Mouse (Mus musculus) lung, adult 10 weeks (tissue): ENCODE data around the gene Zbtb4. TPM values are rescaled to one million over a fixed set of nuclear protein-coding genes. Genes with fewer than 3 reads are reported as not detected.

Source experiments
- polyA plus RNA-seq: library from polyadenylated mRNA; stranded (reverse); fragments of 350-450 nt; fragmentation: Illumina TruSeq; extraction: RNeasy Lipid Tissue Mini Kit (QIAGEN cat#74804); gene quantifications from one replicate; pipeline ENCODE4 v1.2.3, GENCODE M21; 2014; ENCODE audit warnings: low read depth, low replicate concordance; ENCODE audit not compliant: insufficient read depth

The Zbtb4 gene
- polyA plus RNA-seq: 25.6 TPM

GRCm38 (mm10) chr11:69765221-69766125 is at the start of gene Zbtb4:
Gene Zbtb4, plus strand, starts transcription at chr11:69765912.

GRCm38 (mm10) chr11:69758478-69758970 is 7.2 kb upstream of the Zbtb4 start, which contains the start of gene Polr2a:
Gene Polr2a, minus strand, starts transcription at chr11:69758637.

DNA sequence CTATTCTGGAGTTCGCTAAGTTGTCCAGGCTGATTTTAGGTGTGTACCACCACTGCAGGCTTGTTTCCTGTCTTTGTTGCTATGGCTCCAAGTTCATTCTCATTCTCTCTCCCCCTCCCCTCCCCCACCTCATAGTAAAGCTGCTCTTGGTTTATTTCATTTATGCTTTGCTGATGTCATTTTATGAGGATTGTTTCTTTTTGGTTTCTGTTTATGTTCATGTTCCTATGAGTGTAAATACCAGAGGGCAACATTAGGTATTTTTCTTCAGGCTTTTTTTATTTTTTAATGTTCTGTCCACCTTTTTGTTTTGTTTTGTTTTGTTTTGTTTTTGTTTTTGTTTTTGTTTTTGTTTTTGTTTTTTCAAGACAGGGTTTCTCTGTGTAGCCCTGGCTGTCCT is 3.8 kb upstream of the Zbtb4 start, which contains the start of gene Slc35g3:
Gene Slc35g3 (minus strand): TSS at position 101 of the 400 bp plus-strand sequence.

GRCm38 (mm10) chr11:69795168-69795982 is 29.7 kb downstream of the Zbtb4 start, which contains the start of gene Chrnb1:
Gene Chrnb1, minus strand, starts transcription at chr11:69795943.

GRCm38 (mm10) chr11:69801379-69801977 is 35.8 kb downstream of the Zbtb4 start, which contains the start of gene Fgf11:
Gene Fgf11, minus strand, starts transcription at chr11:69801857.

DNA sequence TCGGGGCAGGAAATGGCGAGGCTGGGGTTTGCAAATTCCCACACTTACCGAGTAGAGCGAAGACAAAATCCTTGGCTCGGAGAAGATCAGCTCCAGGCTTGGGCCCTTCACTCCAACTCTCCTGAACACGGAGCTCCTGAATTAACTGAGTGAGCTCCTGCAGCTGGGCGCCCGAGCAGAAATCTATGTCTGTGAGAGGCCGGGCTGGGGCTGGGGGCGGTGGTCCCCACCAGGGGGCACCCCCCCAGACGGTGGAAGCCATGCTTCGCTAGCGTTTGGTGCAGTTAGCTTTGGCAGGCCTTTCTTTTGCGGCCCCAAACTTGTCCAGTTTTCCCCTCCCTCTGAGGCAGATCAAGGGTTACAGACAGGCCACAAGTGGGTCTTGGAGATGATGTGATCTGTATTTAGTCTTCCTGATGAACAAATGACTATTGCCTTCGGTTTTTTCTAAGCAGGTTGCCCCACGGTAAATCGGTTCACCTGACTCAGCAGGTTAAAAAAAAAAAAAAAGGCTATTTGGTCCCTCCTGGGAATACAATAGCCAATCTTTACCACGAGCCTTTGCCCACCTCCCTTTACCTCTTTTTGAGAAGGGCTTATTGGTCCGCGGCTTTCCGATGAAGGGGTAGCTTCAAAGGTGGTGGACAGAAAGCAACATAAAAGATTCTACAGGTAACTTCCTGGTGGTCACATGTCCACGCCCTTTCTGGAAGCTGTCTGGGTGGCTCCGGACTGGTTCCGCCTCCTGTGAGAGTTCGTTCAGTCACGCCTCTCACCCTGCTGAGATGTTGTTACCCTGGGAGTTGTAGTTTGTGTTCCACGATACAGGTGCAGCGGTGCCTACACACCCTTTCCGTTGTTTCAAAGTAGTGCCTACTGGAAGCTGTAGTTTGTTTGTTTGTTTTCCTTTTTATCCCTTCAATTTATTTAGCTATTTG is 39.5 kb downstream of the Zbtb4 start, which contains the start of gene Tmem102:
Gene Tmem102 (minus strand): TSS at position 653 of the 938 bp plus-strand sequence.

GRCm38 (mm10) chr11:69815155-69815554 is 49.4 kb downstream of the Zbtb4 start, which contains the start of gene Gm39566:
Gene Gm39566, minus strand, starts transcription at chr11:69815298.

GRCm38 (mm10) chr11:69818365-69818764 is 52.7 kb downstream of the Zbtb4 start, which contains the start of gene Spem2:
Gene Spem2, minus strand, starts transcription at chr11:69818465.

DNA sequence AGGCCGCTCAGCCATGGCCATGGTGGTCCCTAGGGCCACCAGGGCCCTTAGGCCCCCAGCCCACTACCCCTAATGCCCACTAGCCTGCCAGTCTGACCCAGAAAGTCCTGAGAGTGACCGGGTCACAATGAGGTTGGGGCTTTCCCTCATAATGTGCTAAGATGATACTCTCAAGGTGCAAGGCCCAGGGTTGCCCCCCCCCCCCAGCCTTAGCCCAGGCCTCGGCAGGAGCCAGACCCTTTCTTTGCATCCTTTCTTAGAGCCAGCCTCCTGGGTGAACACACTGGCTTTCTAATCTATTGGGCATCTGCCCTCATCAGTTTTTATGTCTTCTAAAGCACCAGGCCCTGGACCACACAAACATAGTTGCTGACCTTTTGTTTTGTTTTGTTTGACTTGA is 56.4 kb downstream of the Zbtb4 start, which contains the start of gene Spem1:
Gene Spem1 (minus strand): TSS at position 101 of the 400 bp plus-strand sequence.

Other genes with a start within 250 kb of the Zbtb4 start
- 0.85 TPM for gene Dnah2, start 216.8 kb upstream of the Zbtb4 start, polyA plus RNA-seq
- gene Efnb3, start 205.7 kb upstream of the Zbtb4 start, polyA plus RNA-seq: 0.30 TPM
- gene Wrap53, start 185.7 kb upstream of the Zbtb4 start, polyA plus RNA-seq: 10.4 TPM
- 26.0 TPM for gene Trp53, start 185.6 kb upstream of the Zbtb4 start, polyA plus RNA-seq
- 5.4 TPM for gene Atp1b2, start 160.0 kb upstream of the Zbtb4 start, polyA plus RNA-seq
- gene Shbg, start 148.0 kb upstream of the Zbtb4 start, polyA plus RNA-seq: not detected
- 4.7 TPM for gene Sat2, start 143.9 kb upstream of the Zbtb4 start, polyA plus RNA-seq
- gene Fxr2, start 132.9 kb upstream of the Zbtb4 start, polyA plus RNA-seq: 39.7 TPM
- gene Sox15, start 110.6 kb upstream of the Zbtb4 start, polyA plus RNA-seq: not detected
- 53.4 TPM for gene Mpdu1, start 103.3 kb upstream of the Zbtb4 start, polyA plus RNA-seq
- gene Cd68, start 99.8 kb upstream of the Zbtb4 start, polyA plus RNA-seq: 44.2 TPM
- gene Eif4a1, start 93.5 kb upstream of the Zbtb4 start, polyA plus RNA-seq: 289 TPM
- 47.0 TPM for gene Senp3, start 83.8 kb upstream of the Zbtb4 start, polyA plus RNA-seq
- gene Tnfsf13, start 80.1 kb upstream of the Zbtb4 start, polyA plus RNA-seq: 23.3 TPM
- 48.4 TPM for gene Tnfsf12, start 70.1 kb upstream of the Zbtb4 start, polyA plus RNA-seq
- gene Tnfsfm13, start 69.8 kb upstream of the Zbtb4 start, polyA plus RNA-seq: 24.8 TPM
- gene Polr2a, start 7.3 kb upstream of the Zbtb4 start, polyA plus RNA-seq: 16.2 TPM
- 0.85 TPM for gene Slc35g3, start 3.9 kb upstream of the Zbtb4 start, polyA plus RNA-seq
- 10.1 TPM for gene Chrnb1, start 30.0 kb downstream of the Zbtb4 start, polyA plus RNA-seq
- 3.4 TPM for gene Fgf11, start 35.9 kb downstream of the Zbtb4 start, polyA plus RNA-seq
- 4.9 TPM for gene Tmem102, start 39.7 kb downstream of the Zbtb4 start, polyA plus RNA-seq
- not detected for gene Gm39566, start 49.4 kb downstream of the Zbtb4 start, polyA plus RNA-seq
- not detected for gene Spem2, start 52.6 kb downstream of the Zbtb4 start, polyA plus RNA-seq
- gene Spem1, start 56.3 kb downstream of the Zbtb4 start, polyA plus RNA-seq: not detected
- gene Nlgn2, start 71.9 kb downstream of the Zbtb4 start, polyA plus RNA-seq: 5.3 TPM
- 375 TPM for gene Tmem256, start 72.6 kb downstream of the Zbtb4 start, polyA plus RNA-seq
- 65.1 TPM for gene Plscr3, start 80.5 kb downstream of the Zbtb4 start, polyA plus RNA-seq
- 5.1 TPM for gene Tnk1, start 92.8 kb downstream of the Zbtb4 start, polyA plus RNA-seq
- gene Tmem95, start 112.1 kb downstream of the Zbtb4 start, polyA plus RNA-seq: not detected
- gene Kctd11, start 115.5 kb downstream of the Zbtb4 start, polyA plus RNA-seq: 11.2 TPM
- gene Acap1, start 129.6 kb downstream of the Zbtb4 start, polyA plus RNA-seq: 9.7 TPM
- 0.77 TPM for gene 2810408A11Rik, start 135.1 kb downstream of the Zbtb4 start, polyA plus RNA-seq
- gene Neurl4, start 135.2 kb downstream of the Zbtb4 start, polyA plus RNA-seq: 9.9 TPM
- gene Gps2, start 148.0 kb downstream of the Zbtb4 start, polyA plus RNA-seq: 43.0 TPM
- 466 TPM for gene Eif5a, start 156.0 kb downstream of the Zbtb4 start, polyA plus RNA-seq
- gene Ybx2, start 169.9 kb downstream of the Zbtb4 start, polyA plus RNA-seq: 1.3 TPM
- 8.1 TPM for gene Slc2a4, start 182.3 kb downstream of the Zbtb4 start, polyA plus RNA-seq
- 60.8 TPM for gene Cldn7, start 198.9 kb downstream of the Zbtb4 start, polyA plus RNA-seq
- 86.4 TPM for gene Ctdnep1, start 215.2 kb downstream of the Zbtb4 start, polyA plus RNA-seq
- 40.7 TPM for gene Elp5, start 216.6 kb downstream of the Zbtb4 start, polyA plus RNA-seq
- gene Gabarap, start 225.2 kb downstream of the Zbtb4 start, polyA plus RNA-seq: 466 TPM
- gene Phf23, start 229.9 kb downstream of the Zbtb4 start, polyA plus RNA-seq: 39.5 TPM
- gene Dvl2, start 234.7 kb downstream of the Zbtb4 start, polyA plus RNA-seq: 6.0 TPM
- gene Acadvl, start 249.5 kb downstream of the Zbtb4 start, polyA plus RNA-seq: 82.7 TPM